Mouse (Mus musculus) midbrain, embryonic 16.5 days (tissue): ENCODE measurements at regions not wholly inside any gene's neighbourhood (a gene's known extent, or its start where the extent isn't known, plus 50 kb on each side); places are given as distances from the start of the nearest gene placed in this dataset.
"Not testable (repeated sequence)": the region's sequence is repeated elsewhere in the genome, so short reads cannot be mapped to it uniquely, and the experiment has no call there.

ENCODE experiments used
- ATAC-seq: fragments of 200-750 bp; cut with Nextera tagmentation; 2 replicates; pipeline ENCODE4 v1.8.0; 2017; ENCODE audit warnings: moderate TSS enrichment
- H3K27ac ChIP-seq: fragments of 300-500 bp; sonication (generic); 2 replicates; pipeline ENCODE4 v1.5.1; 2014; ENCODE audit warnings: mild to moderate bottlenecking, low read length, mixed read lengths
- H3K27me3 ChIP-seq: fragments of 300-500 bp; sonication (generic); 2 replicates; pipeline ENCODE4 v1.6.1; 2014; ENCODE audit warnings: low read depth, low read length, mixed read lengths; ENCODE audit not compliant: control insufficient read depth, insufficient read depth
- H3K36me3 ChIP-seq: fragments of 300-500 bp; sonication (generic); 2 replicates; pipeline ENCODE4 v1.6.1; 2014; ENCODE audit warnings: mild to moderate bottlenecking, low read length, moderate library complexity, mixed read lengths; ENCODE audit not compliant: control insufficient read depth, insufficient read depth
- H3K4me1 ChIP-seq: fragments of 300-500 bp; sonication (generic); 2 replicates; pipeline ENCODE4 v1.6.1; 2014; ENCODE audit warnings: mild to moderate bottlenecking, low read length, mixed read lengths; ENCODE audit not compliant: control insufficient read depth, insufficient read depth
- H3K4me2 ChIP-seq: fragments of 300-500 bp; sonication (generic); 2 replicates; pipeline ENCODE4 v1.6.1; 2014; ENCODE audit warnings: mild to moderate bottlenecking, low read length, mixed read lengths
- H3K4me3 ChIP-seq: fragments of 300-500 bp; sonication (generic); 2 replicates; pipeline ENCODE4 v1.5.1; 2014; ENCODE audit warnings: low read depth, mild to moderate bottlenecking, low read length, moderate library complexity, mixed read lengths
- H3K9ac ChIP-seq: fragments of 300-500 bp; sonication (generic); 2 replicates; pipeline ENCODE4 v1.6.1; 2014; ENCODE audit warnings: low read depth, low read length, mixed read lengths
- H3K9me3 ChIP-seq: fragments of 300-500 bp; sonication (generic); replicated peaks from 2 replicates; pipeline ENCODE4 v1.6.1; 2014; ENCODE audit warnings: mild to moderate bottlenecking, low read length, mixed read lengths; ENCODE audit not compliant: control insufficient read depth, poor library complexity, severe bottlenecking
- WGBS: fragments of 180-500 bp; shearing (Covaris S2); extraction: QIAGEN DNeasy Blood & Tissue Kit; methylation state at CpG from one replicate; pipeline ENCODE4 v1.1.7; 2014; 5-methylcytosine and 5-hydroxymethylcytosine counted together

DNA sequence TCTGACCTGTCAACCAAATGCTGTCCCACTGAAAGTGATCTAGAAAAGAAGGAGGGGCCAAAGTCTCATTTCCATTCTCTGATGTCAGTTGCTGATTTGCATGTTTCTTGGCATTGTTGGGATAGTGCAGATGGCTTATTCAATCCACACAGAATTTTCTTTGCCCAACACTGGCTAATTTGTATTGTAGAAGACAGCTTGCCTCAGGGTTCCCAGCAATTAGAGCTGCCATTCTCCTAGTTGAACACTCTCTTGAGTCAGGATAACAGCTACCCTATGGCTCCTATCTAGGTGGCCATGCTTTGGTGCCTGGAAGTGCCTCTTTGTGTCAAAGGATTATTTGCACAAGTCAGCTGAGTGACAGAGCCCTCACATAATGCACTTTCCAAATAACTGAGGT, 569.0 kb downstream of the Lrriq3 start:
- H3K27ac ChIP-seq, result no peak overlapping the region
- H3K4me1 ChIP-seq, result no peaks in the 10 kb centered on the region
- H3K36me3 ChIP-seq, result no peaks in the 10 kb centered on the region
- H3K4me2 ChIP-seq, result no peak overlapping the region
- no peaks in the 10 kb centered on the region for H3K27me3 ChIP-seq
- no peak overlapping the region for H3K4me3 ChIP-seq
- no peak for ATAC-seq
- no peaks in the 10 kb centered on the region for H3K9me3 ChIP-seq
- no peak overlapping the region for H3K9ac ChIP-seq

DNA sequence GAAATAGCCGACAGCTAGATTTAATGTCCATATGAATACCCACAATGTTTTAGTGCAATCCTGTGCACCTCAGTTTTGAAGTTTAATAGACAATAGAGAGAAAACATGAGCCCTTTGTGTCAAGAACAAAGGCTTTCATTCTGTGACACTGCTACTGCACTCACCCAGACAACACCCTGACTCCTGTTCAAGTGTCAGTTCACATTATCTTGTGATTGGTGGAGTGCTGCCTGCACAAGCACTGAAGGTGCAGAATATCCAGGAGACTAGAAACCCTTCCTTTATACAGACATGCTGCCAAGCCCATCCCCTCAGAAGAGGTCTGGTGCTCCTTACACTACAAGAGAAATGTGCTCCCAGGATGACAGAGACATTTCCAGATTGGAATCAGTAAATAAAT, 579.3 kb downstream of the Lrriq3 start:
- Histone ChIP-seq H3K27ac (no peak overlapping the region), H3K9ac (no peak overlapping the region), H3K27me3 (no peaks in the 10 kb centered on the region), H3K4me2 (no peak overlapping the region), H3K9me3 (no peaks in the 10 kb centered on the region), H3K4me1 (no peaks in the 10 kb centered on the region), H3K4me3 (no peak overlapping the region), H3K36me3 (no peaks in the 10 kb centered on the region)
- ATAC-seq, result no peak
- 37% methylated on average over 1 of the region's 1 CpGs for WGBS

DNA sequence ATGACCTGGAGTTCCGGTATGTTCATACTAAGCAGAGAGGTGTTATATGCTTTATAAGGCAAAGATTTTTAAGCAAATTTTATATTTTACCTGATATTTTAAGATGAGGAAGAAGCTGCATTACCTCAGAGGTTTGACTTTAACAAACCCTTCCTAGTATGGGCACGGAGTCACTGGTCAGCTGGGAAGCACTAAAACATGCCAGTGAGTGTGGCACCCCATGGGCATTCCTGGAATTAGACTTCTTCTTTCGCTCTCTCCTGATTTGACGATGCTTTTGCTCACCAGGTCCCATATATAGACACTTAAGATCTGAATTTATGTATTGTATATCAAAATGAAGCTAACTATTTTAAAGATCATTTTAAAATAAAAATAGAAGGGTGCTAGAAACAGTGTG, 587.0 kb downstream of the Lrriq3 start:
- Histone ChIP-seq H3K27ac (no peak overlapping the region), H3K36me3 (no peaks in the 10 kb centered on the region), H3K4me2 (no peak overlapping the region), H3K9me3 (no peaks in the 10 kb centered on the region), H3K9ac (no peak overlapping the region), H3K4me1 (no peaks in the 10 kb centered on the region), H3K4me3 (no peak overlapping the region), H3K27me3 (no peaks in the 10 kb centered on the region)
- no peak for ATAC-seq
- WGBS, result 89% methylated on average over 4 of the region's 4 CpGs

DNA sequence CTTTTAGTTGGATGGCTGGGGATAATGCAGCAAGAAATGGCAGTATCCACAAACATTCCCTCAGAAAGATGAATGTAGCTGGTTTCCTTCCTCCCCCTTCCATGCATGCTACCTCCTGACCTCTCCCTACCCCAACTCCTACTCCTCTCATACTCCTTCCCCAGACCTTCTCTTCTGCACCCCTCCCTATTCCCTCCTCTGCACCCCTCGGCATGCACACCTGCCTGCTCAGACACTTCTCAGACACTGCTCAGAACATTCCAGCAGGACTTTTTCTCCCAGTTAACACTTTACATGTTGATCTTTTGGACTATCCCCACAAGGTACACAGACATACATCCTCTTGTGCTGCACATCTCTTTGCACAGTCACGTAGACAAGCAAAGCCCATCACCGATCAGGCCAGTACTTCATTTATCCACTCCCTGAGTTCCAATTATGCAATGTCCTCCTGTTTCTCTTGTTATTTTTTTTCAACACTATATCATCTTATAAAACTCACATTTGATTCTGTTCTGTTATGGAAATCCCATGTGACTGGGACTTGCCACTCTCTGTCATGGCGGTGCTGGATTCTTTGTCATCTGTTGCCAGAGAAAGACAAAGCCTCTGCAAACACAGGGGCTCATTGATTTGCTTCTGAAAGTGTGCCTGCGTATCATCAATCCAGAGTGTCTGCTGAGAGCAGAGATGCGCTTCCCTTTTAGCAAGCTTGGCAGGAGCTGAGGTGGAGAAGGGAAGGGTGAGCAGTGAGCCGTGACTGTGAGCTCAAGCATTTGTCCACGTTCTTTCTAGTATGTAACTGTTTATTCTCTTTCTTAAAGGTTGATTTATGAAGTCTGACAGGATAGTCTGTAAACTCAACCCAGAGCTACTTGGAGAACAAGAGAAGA, 589.9 kb downstream of the Lrriq3 start:
- no peak overlapping the region for H3K9ac ChIP-seq
- no peaks in the 10 kb centered on the region for H3K36me3 ChIP-seq
- H3K9me3 ChIP-seq, result no peaks in the 10 kb centered on the region
- no peak overlapping the region for H3K4me2 ChIP-seq
- no peaks in the 10 kb centered on the region for H3K4me1 ChIP-seq
- H3K27me3 ChIP-seq, result no peaks in the 10 kb centered on the region
- no peak overlapping the region for H3K4me3 ChIP-seq
- ATAC-seq, result no peak
- no peak overlapping the region for H3K27ac ChIP-seq
- WGBS, result 44% methylated on average over 8 of the region's 8 CpGs

DNA sequence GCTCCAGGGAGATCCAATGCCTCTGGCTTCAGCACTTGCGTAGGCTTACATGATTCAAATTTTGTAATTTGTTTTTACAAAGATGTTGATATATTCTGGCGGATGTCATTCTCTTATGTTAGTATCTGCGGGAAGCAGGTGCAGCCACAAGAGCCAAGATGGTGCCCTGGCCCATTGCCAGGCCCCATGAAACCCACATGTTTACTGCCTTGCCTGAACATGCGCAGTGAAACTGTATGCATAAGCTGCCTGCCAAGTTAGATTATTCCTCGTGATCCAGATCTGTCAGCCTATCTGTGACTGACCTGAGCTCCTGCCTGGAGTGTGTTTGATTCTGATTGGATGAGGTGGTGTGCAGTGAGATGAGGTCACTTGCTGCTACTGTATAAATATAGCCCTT, 595.1 kb downstream of the Lrriq3 start:
- Histone ChIP-seq H3K27me3 (no peaks in the 10 kb centered on the region), H3K36me3 (no peaks in the 10 kb centered on the region), H3K9me3 (no peaks in the 10 kb centered on the region), H3K4me2 (no peak overlapping the region), H3K4me3 (no peak overlapping the region), H3K27ac (no peak overlapping the region), H3K9ac (no peak overlapping the region), H3K4me1 (no peaks in the 10 kb centered on the region)
- 78% methylated on average over 5 of the region's 5 CpGs for WGBS
- ATAC-seq, result no peak

DNA sequence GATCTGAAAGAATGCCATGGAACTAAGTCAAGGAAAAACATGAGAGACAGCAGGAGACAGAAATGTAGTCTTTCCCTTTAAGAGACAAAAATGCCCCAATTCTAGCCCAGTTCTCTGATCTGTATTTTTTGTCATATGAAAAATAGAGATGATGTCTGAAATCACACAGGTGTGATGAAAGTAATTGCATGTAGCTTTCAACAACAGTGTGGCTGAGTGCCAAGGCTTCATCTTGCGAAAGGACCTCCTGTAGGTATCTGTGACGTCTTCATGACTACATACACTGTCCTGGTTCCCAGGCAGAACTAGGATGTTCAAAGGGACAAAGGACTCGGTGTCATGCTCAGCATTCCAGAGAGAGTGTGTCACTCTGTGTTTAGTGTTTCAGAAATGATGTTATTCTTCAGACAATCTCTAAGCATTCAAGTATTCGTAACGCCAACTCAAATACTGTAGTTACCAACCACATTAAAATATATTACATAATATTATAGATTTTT, 629.8 kb downstream of the Lrriq3 start:
- no peak overlapping the region for H3K27ac ChIP-seq
- H3K27me3 ChIP-seq, result no peaks in the 10 kb centered on the region
- 77% methylated on average over 5 of the region's 5 CpGs for WGBS
- ATAC-seq, result no peak
- no peaks in the 10 kb centered on the region for H3K4me1 ChIP-seq
- no peaks in the 10 kb centered on the region for H3K9me3 ChIP-seq
- H3K4me2 ChIP-seq, result no peak overlapping the region
- H3K9ac ChIP-seq, result no peak overlapping the region
- no peaks in the 10 kb centered on the region for H3K36me3 ChIP-seq
- H3K4me3 ChIP-seq, result no peak overlapping the region

DNA sequence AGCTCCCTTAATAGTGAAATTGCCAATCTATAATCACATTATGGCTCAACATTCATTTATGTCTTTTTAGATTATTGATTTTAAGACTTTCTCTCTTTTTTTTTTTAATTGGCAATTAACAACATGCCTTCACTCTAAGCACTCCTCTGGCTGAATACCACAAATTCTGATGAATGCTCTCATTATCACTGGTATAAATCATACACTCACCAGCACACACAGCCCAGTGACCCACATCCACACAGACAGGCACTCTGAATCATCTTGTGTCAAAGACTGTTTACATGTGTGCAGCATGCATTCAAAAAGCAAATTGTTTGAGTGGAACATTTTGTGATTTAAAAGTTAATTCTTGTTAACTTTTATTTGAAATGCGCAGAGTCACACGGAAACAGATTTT, 649.2 kb downstream of the Lrriq3 start:
- H3K36me3 ChIP-seq, result no peaks in the 10 kb centered on the region
- no peak overlapping the region for H3K4me2 ChIP-seq
- H3K4me1 ChIP-seq, result no peaks in the 10 kb centered on the region
- no peak overlapping the region for H3K27ac ChIP-seq
- H3K27me3 ChIP-seq, result no peaks in the 10 kb centered on the region
- 96% methylated on average over 2 of the region's 2 CpGs for WGBS
- H3K9me3 ChIP-seq, result no peaks in the 10 kb centered on the region
- H3K9ac ChIP-seq, result no peak overlapping the region
- ATAC-seq, result no peak
- no peak overlapping the region for H3K4me3 ChIP-seq

DNA sequence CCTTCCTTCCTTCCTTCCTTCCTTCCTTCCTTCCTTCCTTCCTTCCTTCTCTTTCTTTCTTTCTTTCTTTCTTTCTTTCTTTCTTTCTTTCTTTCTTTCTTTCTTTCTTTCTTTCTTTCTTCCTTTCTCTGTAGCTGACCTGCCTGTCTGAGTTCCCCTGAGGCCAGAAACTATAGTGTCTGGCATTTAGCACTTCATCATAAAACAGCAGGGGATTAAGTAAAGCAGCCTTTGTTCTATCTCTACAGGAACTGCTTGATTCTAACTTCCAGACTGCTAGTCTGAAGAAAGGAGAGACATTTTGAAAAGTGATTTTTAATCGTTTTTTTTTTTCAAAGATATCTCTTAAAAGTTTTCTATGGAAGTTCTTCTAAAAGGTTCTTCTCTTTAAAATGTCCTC, 653.4 kb downstream of the Lrriq3 start:
- H3K9me3 ChIP-seq, H3K36me3 ChIP-seq, ATAC-seq, H3K27ac ChIP-seq, H3K4me3 ChIP-seq, H3K27me3 ChIP-seq, H3K4me2 ChIP-seq, H3K9ac ChIP-seq, H3K4me1 ChIP-seq: not testable (repeated sequence)
- WGBS, result 31% methylated on average over 1 of the region's 1 CpGs

DNA sequence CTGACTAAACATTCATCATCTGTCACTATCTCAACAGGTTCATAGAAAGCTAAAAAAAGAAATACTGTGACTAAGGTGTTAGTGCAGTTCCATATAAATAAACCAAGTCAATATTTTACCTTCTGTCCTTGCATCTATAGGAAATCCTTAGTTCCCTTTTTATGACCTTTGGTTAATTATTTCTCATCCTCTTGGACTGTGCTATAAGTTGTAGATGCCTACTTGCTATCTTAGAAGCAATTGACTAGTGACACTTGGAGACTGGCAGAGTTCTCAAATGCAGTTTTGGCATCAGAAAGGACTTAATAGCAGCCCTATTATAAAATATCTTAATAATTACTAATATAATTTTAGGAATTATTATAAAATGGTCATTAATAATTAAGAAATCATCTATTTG, 654.3 kb downstream of the Lrriq3 start:
- no peak for ATAC-seq
- Histone ChIP-seq H3K4me1 (no peaks in the 10 kb centered on the region), H3K9me3 (no peaks in the 10 kb centered on the region), H3K9ac (no peak overlapping the region), H3K4me2 (no peak overlapping the region), H3K27me3 (no peaks in the 10 kb centered on the region), H3K36me3 (no peaks in the 10 kb centered on the region), H3K27ac (no peak overlapping the region), H3K4me3 (no peak overlapping the region)
